Mouse (Mus musculus) gastrocnemius, postnatal 10 days (tissue): ENCODE measurements around the gene Il34. TPM values are rescaled to one million over a fixed set of nuclear protein-coding genes. Genes with fewer than 3 reads are reported as not detected.

Source experiments
- DNase-seq: peaks from one replicate; pipeline ENCODE4 v3.0.0; 2021; ENCODE audit warnings: mixed read lengths
- total RNA-seq, 2 experiments: library from RNA; stranded (reverse); gene quantifications; 2 replicates each; pipeline ENCODE4 v1.2.3; 2021

Gene Il34
- total RNA-seq, 2 experiments from 2014 or later, result 12.3 to 14.4 TPM

- DNase-seq, result no peak
These were observed 72.7 kb downstream of the Il34 start for GRCm38 (mm10) chr8:110733036-110733435.

GRCm38 (mm10) chr8:110731346-110731859 lies 74.3 kb downstream of the Il34 start:
- DNase-seq, result no peak

DNA sequence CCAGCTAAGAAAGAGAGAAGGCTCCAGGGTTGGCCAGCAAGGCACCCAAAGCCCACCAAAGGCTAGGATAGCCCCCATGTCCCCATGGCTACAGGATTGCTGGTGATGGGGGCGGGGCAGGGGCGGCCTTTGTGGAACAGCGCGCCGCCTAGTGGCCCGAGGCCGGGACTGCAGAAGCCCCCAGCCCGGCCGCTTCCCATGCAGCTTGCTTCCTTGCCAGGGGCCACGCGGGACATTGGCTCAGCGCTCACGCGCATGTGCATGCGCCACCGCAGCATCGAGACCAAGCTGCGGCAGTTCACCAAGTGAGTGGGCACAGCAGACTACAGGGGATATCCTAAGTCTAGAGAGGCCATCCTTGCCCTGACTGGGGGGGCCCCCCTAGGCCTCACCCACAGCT lies 78.8 kb downstream of the Il34 start:
- peak; percentile 82 for DNase-seq

GRCm38 (mm10) chr8:110725084-110725838 lies 80.5 kb downstream of the Il34 start:
- no peak for DNase-seq

GRCm38 (mm10) chr8:110724493-110724892 lies 81.2 kb downstream of the Il34 start:
- DNase-seq, result no peak

DNA sequence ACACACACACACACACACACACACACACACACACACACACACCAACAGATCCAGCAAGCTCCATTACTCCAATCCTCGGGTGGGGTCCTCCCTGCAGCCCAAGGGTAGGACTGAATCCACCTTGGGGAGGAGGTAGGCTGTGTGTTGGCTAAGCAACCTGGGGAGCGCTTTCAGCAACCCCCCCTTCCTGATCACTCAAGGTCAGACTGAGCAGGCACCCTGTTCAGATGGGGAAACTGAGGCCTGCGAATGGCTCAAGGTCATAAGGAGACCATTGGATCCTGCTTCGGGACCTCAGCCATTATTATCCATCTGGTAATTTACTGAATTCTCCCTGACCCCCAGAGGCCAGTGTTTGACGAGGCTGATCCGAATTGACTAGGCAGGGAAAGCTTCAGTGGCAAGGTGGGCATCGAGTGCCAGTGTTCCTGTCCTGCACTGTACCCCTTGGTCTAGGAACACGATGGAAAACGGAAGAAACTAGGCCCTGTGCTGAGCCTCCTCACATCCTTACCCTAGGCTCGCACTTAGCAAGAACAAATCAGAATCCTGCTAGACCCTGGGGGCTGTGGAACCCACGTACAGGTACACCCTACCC lies 83.2 kb downstream of the Il34 start:
- DNase-seq, result no peak

GRCm38 (mm10) chr8:110721606-110722413 lies 83.9 kb downstream of the Il34 start:
- DNase-seq, result no peak

- DNase-seq, result peak; percentile 83
These were observed 84.8 kb downstream of the Il34 start, which contains the start of gene Mtss1l for GRCm38 (mm10) chr8:110720685-110721598. Gene Mtss1l (plus strand): TSS chr8:110721476.

DNA sequence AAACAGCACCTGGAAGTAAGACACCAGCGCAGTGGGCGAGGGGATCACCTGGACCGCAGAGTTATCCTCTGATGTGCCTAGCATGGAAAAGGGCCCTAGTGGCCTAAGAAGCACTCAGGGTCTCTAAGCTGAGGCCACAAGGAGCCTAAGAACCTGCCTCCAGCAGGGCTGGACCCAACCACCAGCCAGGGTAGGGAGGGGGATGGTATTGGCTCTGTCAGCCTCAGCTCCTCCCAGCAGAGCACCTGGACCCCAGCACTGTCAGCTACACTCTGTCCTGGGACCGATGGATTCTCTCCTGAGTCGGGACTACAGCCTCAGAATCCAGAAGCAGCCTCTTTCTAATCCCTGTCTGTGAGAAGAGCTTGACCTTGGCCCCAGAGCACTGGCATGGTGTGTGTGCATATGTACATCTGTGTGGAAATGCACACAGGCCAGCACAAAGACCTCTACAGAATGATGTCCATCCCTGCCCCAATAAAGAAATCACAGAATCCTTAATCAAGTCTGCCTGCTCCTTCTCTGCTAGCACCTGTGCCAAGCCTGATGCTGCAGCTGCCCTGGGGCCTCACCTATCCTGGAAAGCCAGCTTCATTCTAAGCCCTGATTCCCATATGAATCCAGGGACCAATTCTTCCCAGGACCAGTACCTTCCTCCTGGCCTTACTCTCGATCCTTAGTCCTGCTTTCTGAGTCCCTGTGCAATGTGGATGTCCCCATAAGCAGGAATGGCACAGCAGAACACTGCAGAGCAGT lies 85.6 kb downstream of the Il34 start:
- DNase-seq, result no peak

DNA sequence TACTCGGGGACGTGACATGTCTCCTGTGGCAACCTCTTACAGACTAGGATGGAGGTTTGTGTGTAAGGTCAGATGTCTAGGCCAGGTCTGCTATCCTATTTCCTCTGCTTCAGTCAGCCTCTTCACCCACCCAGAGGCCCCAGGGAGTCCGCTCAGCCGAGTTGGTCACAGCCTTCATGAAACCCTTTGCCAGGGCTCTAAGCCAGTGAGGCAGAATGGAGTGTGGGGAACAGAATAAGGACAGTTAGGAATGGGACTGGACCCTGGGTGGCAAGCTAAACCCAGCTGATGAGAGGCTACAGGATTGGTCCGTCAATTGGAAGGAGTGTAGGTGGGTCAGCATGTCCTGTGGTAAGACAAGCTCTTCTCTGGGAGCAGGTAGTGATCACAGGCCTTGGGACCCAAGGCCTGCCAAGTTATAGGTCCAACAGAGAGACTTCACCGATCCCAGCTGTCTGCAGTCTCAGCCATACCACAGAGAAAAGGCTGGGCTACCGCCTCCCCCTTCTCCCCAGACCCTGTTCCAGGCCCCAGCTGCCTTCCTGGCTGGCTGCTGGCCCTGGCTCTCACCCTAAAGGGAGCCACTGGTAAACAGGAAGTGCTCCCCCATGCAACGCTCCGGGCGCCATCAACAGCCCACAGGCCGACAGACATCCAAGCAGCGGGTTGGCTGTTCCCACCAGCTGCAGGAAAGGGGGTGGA lies 86.6 kb downstream of the Il34 start:
- peak; percentile 76 for DNase-seq

DNA sequence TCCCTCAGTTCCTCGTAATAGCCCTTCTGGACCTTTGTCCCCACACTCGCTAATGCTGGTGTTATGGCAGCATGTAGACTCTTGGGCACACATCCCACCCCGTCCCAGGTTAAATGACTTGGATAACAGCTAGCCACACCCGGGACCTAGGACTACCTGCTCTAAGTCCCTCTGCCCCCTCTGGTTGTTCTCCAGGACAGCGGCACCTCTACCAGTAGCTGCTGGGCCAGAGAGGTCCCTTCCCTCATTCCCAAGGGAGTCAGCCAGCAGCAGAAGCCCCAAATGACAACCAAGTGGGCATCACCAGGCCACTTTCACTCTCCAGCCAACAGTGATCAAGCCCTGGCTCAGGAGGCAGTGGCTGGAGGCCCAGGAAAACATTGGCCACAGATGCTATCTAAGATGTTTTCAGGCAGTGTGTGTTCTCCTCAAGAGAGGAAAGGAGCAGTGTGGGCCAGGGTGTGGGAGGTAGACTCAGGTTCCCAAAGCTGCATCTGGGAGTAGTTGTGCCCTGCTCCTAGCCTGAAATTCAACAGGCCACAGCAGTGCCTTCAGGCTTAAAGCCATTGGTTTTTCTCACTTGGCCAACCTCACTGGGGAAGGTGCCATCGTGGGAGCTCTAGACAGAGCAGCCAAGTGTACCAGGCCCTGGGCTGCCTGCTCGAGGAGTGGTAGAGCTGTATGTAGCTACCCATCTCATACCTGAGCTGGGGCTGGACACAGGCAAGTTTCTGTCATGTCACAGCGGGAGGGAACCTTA lies 87.3 kb downstream of the Il34 start:
- no peak for DNase-seq

- no peak for DNase-seq
These were observed 88.6 kb downstream of the Il34 start for GRCm38 (mm10) chr8:110717131-110717530.

DNA sequence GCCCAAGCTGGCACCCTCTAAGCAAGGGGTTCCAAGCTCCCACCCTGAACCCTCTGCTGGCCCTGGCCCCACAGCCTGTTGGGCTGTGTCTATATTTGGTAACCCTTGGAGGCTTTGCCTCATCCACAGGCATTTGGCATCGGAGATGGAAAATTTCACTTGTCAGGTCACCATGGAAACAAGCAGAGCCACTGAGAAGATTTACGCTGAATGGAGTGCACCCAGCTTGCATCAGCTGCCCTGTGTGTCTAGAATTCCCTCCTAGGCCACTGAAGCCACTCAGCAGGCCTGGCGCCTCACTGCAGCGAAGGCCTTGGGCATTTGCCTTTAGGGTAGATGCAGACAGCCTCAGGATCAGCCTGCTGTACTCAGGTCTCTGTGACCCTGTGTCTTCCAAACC lies 89.6 kb downstream of the Il34 start:
- no peak for DNase-seq

DNA sequence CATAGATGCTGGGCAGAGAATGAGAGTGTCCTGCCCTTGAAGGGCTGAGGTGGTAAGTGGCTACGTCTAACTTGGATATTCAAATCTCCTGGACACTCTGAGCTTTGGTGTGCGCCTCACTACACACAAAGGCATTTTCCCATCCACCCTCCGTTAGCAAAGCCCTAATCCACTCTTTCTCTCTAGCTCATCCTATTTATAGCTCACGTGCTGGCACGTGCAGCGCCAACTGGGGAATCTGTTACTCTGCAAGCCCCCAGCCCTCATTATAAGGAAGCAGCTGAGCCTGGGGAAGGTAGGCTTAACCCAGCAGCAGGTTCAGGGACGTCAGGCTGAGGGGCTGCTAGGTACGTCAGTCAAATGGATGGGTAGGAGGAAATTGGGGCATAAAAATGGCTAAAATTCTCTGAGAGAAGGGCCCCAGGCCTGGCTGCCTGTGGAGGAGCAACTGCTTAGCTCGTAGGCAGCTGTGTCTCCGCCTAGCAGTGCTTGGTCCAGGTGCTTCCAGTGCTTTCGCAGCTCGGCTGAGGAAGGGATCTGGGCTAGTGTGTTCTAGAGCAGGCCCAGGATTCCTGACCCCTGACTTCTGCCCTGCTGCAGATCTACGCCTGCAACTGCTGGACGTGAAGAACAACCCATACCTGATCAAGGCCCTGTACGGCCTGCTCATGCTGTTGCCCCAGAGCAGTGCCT lies 90.8 kb downstream of the Il34 start:
- DNase-seq, result no peak

GRCm38 (mm10) chr8:110713073-110713472 lies 92.7 kb downstream of the Il34 start:
- peak; percentile 69 for DNase-seq

GRCm38 (mm10) chr8:110711271-110711934 lies 94.3 kb downstream of the Il34 start:
- no peak for DNase-seq

DNA sequence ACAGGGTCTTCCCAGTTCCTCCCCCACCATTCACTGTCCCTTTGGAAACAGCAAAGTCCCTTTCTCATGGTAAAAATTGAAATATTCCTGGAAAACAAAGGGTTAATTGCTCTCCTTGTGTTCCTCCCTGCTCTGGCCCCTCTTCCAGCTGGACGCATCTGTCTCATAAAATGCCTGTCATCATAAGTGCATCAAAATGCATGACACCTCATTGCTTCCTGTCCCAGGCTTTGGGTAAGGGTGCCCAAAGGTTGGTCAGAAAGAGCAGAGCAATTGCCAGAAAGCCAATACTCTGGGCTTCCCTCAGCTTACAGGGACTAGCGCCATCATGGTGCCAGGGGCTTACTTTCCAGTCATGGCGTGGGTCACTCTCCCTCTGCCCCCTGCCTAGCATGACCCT lies 95.1 kb downstream of the Il34 start:
- no peak for DNase-seq

GRCm38 (mm10) chr8:110708429-110708828 lies 97.3 kb downstream of the Il34 start:
- DNase-seq, result no peak
